ENCODE assay signal across 9 mouse cellular contexts in genomic region chr2:29573591-29573990, GRCm38 (mm10). TPM values are rescaled to one million over a fixed set of nuclear protein-coding genes. Genes with fewer than 3 reads are reported as not detected.
DNase-seq lines count a peak whose midpoint lies in the region; ATAC-seq and TF ChIP-seq lines count a peak whose summit lies in the region.
"Had no signal": no experiment of that assay in that cellular context is flagged by ENCODE, and none has a peak within 500 bp of the region (broad histone marks: within the 10 kb centered on the region; RNA-seq: fewer than 3 reads in every experiment).

No protein-coding gene starts in this region.

- ATAC-seq in hematopoietic stem cell, adult 5-6 weeks (replicated peaks in 1 of 2; ENCODE audit: insufficient read depth in 1 of 2, low FRiP score in 2 of 2, low TSS enrichment in 1 of 2, low read depth in 1 of 2, poor library complexity in 2 of 2, severe bottlenecking in 2 of 2) = peak; percentile 27 to 75; a peak in 3 of 4 replicates

- no peak overlapping the region for H3K4me3 ChIP-seq in thymus, adult 2 months (ENCODE audit: control insufficient read depth, insufficient read depth, low read length)
- H3K4me3 ChIP-seq: neural tube, embryonic 12.5 days had no signal

- TF ChIP-seq CTCF in thymus, adult 2 months (IDR thresholded peaks at IDR 0.05; ENCODE audit: borderline replicate concordance, control insufficient read depth, extremely low read depth, insufficient read depth, low read length, poor library complexity) = no peak

- WGBS in thymus, adult 2 months = 9% methylated on average over 5 of the region's 5 CpGs

- H3K27ac ChIP-seq in thymus, adult 2 months (ENCODE audit: control insufficient read depth, insufficient read depth, low read length) = no peak overlapping the region
- H3K27ac ChIP-seq: neural tube, embryonic 12.5 days had no signal

- DNase-seq in thymus, adult 2 months = peak; percentile 49
- DNase-seq in thymus, adult 18-20 months = no peak
- DNase-seq in adrenal gland, postnatal 36 days = peak; percentile 69 to 74
- DNase-seq in lung, postnatal 10 days = peak; percentile 70
- peak; percentile 23 for DNase-seq in testis, postnatal 14 days (ENCODE audit: low spot score)
- no peak for DNase-seq in left cerebral cortex, adult 11 months (ENCODE audit: low spot score)
- no peak for DNase-seq in cerebellum, postnatal 4 days (ENCODE audit: low spot score in 2 of 2)

- TF ChIP-seq POLR2A in thymus, adult 2 months (IDR thresholded peaks at IDR 0.05; ENCODE audit: control insufficient read depth, extremely low read depth, insufficient read depth, low read length, poor library complexity) = no peak

- H3K36me3 ChIP-seq in thymus, adult 2 months (ENCODE audit: control insufficient read depth, insufficient read depth, low read length) = no peaks in the 10 kb centered on the region
- H3K36me3 ChIP-seq: neural tube, embryonic 12.5 days had no signal

- H3K4me1 ChIP-seq in thymus, adult 2 months (replicated peaks; ENCODE audit: control insufficient read depth, insufficient read depth, low read length) = no peaks in the 10 kb centered on the region

- H3K27me3 ChIP-seq in thymus, adult 2 months (ENCODE audit: control insufficient read depth, insufficient read depth, low read length) = no peaks in the 10 kb centered on the region
- H3K27me3 ChIP-seq: neural tube, embryonic 12.5 days had no signal

RNA-seq across cellular contexts. Expression of gene Rapgef1, which starts 45.9 kb away (rescaled TPM):
- 132 and 143 TPM in 2 replicates for polyA plus RNA-seq in thymus, adult 2 months (2012; rRNA removed)
- 10 to 100 TPM; 45.4 to 49.9 TPM for total RNA-seq in adrenal gland, postnatal 36 days (2021)
- 30.3 and 32.4 TPM in 2 replicates for total RNA-seq in hematopoietic stem cell, adult 5-6 weeks (2017)

Comparison
In these comparisons a context has a peak if more than half of its experiments do, and no peak if none do; other contexts are left out.
1. DNase-seq: peak in thymus, adult 2 months (single experiment), adrenal gland, postnatal 36 days (2 of 2), lung, postnatal 10 days (single experiment) and testis, postnatal 14 days (single experiment); none in thymus, adult 18-20 months (0 of 2), left cerebral cortex, adult 11 months (single experiment) and cerebellum, postnatal 4 days (0 of 2).